Mouse (Mus musculus): ENCODE results near the gene Tgm1. TPM values are rescaled to one million over a fixed set of nuclear protein-coding genes. Genes with fewer than 3 reads are reported as not detected.

The Tgm1 gene
- total RNA-seq, 2 experiments from 2014 or later = 0.85 to 0.96 TPM

GRCm38 (mm10) chr14:55681160-55682117 is 32.3 kb downstream of the Tgm1 start, which contains the start of gene Tinf2:
Gene Tinf2 (minus strand): TSS chr14:55681820.
- ATAC-seq (replicated peaks; ENCODE audit: low FRiP score, poor library complexity, severe bottlenecking) = peak; percentile 94

- ATAC-seq (replicated peaks; ENCODE audit: low FRiP score, poor library complexity, severe bottlenecking) = no peak
Observed at GRCm38 (mm10) chr14:55677615-55678014, 36.1 kb downstream of the Tgm1 start.

GRCm38 (mm10) chr14:55672741-55673060 is 41.0 kb downstream of the Tgm1 start:
- no peak for ATAC-seq (replicated peaks; ENCODE audit: low FRiP score, poor library complexity, severe bottlenecking)

- ATAC-seq (replicated peaks; ENCODE audit: low FRiP score, poor library complexity, severe bottlenecking) = peak; percentile 98
Observed at GRCm38 (mm10) chr14:55671833-55672740, 41.6 kb downstream of the Tgm1 start, which contains the start of the genes Gmpr2 and Nedd8. Gene Gmpr2 (plus strand): TSS chr14:55671941. Gene Nedd8 (minus strand): TSS chr14:55672124.

- ATAC-seq (replicated peaks; ENCODE audit: low FRiP score, poor library complexity, severe bottlenecking) = peak; percentile 32
Observed at GRCm38 (mm10) chr14:55671486-55671832, 42.3 kb downstream of the Tgm1 start.

- no peak; the same call in 1 of the 2 replicates for ATAC-seq (replicated peaks; ENCODE audit: low FRiP score, poor library complexity, severe bottlenecking)
Observed at GRCm38 (mm10) chr14:55660636-55661035, 53.1 kb downstream of the Tgm1 start.

- peak; percentile 98 for ATAC-seq (replicated peaks; ENCODE audit: low FRiP score, poor library complexity, severe bottlenecking)
Observed at GRCm38 (mm10) chr14:55659960-55660573, 53.7 kb downstream of the Tgm1 start, which contains the start of gene Mdp1. Gene Mdp1 (minus strand): TSS chr14:55660508.

- ATAC-seq (replicated peaks; ENCODE audit: low FRiP score, poor library complexity, severe bottlenecking) = no peak
Observed at GRCm38 (mm10) chr14:55658011-55658410, 55.7 kb downstream of the Tgm1 start.

GRCm38 (mm10) chr14:55656935-55657334 is 56.8 kb downstream of the Tgm1 start:
- no peak for ATAC-seq (replicated peaks; ENCODE audit: low FRiP score, poor library complexity, severe bottlenecking)

GRCm38 (mm10) chr14:55651528-55651927 is 62.2 kb downstream of the Tgm1 start:
- no peak for ATAC-seq (replicated peaks; ENCODE audit: low FRiP score, poor library complexity, severe bottlenecking)

Other genes starting within 250 kb of the Tgm1 start
Only the 30 nearest of the 37 such genes appear.
- gene Pck2, start 173.7 kb downstream of the Tgm1 start, total RNA-seq (2015; ENCODE audit: low replicate concordance) = 20.4 and 28.6 TPM in 2 replicates
- gene Pck2, start 173.7 kb downstream of the Tgm1 start, total RNA-seq (2017; ENCODE audit: low replicate concordance) = 60.3 and 66.5 TPM in 2 replicates
- gene Dcaf11, start 153.9 kb downstream of the Tgm1 start, total RNA-seq (2015; ENCODE audit: low replicate concordance) = 18.2 and 21.9 TPM in 2 replicates
- 46.2 and 54.9 TPM in 2 replicates for gene Dcaf11, start 153.9 kb downstream of the Tgm1 start, total RNA-seq (2017; ENCODE audit: low replicate concordance)
- not detected in 2 replicates for gene A730061H03Rik, start 153.5 kb downstream of the Tgm1 start, total RNA-seq (2015; ENCODE audit: low replicate concordance)
- 4.8 TPM in 1 of 2 replicates, not detected in the other for gene A730061H03Rik, start 153.5 kb downstream of the Tgm1 start, total RNA-seq (2017; ENCODE audit: low replicate concordance)
- not detected in 2 replicates for gene Fitm1, start 138.3 kb downstream of the Tgm1 start, total RNA-seq (2015; ENCODE audit: low replicate concordance)
- gene Fitm1, start 138.3 kb downstream of the Tgm1 start, total RNA-seq (2017; ENCODE audit: low replicate concordance) = not detected in 2 replicates
- 271 and 301 TPM in 2 replicates for gene Psme1, start 135.8 kb downstream of the Tgm1 start, total RNA-seq (2015; ENCODE audit: low replicate concordance)
- 107 and 147 TPM in 2 replicates for gene Psme1, start 135.8 kb downstream of the Tgm1 start, total RNA-seq (2017; ENCODE audit: low replicate concordance)
- gene Emc9, start 128.6 kb downstream of the Tgm1 start, total RNA-seq (2015; ENCODE audit: low replicate concordance) = 10.9 TPM in 1 of 2 replicates, not detected in the other
- gene Emc9, start 128.6 kb downstream of the Tgm1 start, total RNA-seq (2017; ENCODE audit: low replicate concordance) = 2.6 and 3.6 TPM in 2 replicates
- gene Psme2, start 122.8 kb downstream of the Tgm1 start, total RNA-seq (2015; ENCODE audit: low replicate concordance) = 74.0 and 102 TPM in 2 replicates
- 83.1 and 86.1 TPM in 2 replicates for gene Psme2, start 122.8 kb downstream of the Tgm1 start, total RNA-seq (2017; ENCODE audit: low replicate concordance)
- gene Rnf31, start 122.2 kb downstream of the Tgm1 start, total RNA-seq (2015; ENCODE audit: low replicate concordance) = 6.5 and 9.4 TPM in 2 replicates
- 7.1 and 8.9 TPM in 2 replicates for gene Rnf31, start 122.2 kb downstream of the Tgm1 start, total RNA-seq (2017; ENCODE audit: low replicate concordance)
- 65.1 and 69.8 TPM in 2 replicates for gene Irf9, start 110.4 kb downstream of the Tgm1 start, total RNA-seq (2015; ENCODE audit: low replicate concordance)
- 104 and 106 TPM in 2 replicates for gene Irf9, start 110.4 kb downstream of the Tgm1 start, total RNA-seq (2017; ENCODE audit: low replicate concordance)
- 1.7 TPM in 1 of 2 replicates, not detected in the other for gene Rec8, start 95.9 kb downstream of the Tgm1 start, total RNA-seq (2015; ENCODE audit: low replicate concordance)
- 0.84 and 2.2 TPM in 2 replicates for gene Rec8, start 95.9 kb downstream of the Tgm1 start, total RNA-seq (2017; ENCODE audit: low replicate concordance)
- gene Ipo4, start 78.0 kb downstream of the Tgm1 start, total RNA-seq (2015; ENCODE audit: low replicate concordance) = 3.7 and 29.7 TPM in 2 replicates
- 7.0 and 13.8 TPM in 2 replicates for gene Ipo4, start 78.0 kb downstream of the Tgm1 start, total RNA-seq (2017; ENCODE audit: low replicate concordance)
- 0.96 and 5.4 TPM in 2 replicates for gene Gm49378, start 76.0 kb downstream of the Tgm1 start, total RNA-seq (2015; ENCODE audit: low replicate concordance)
- 5.4 TPM in 1 of 2 replicates, not detected in the other for gene Gm49378, start 76.0 kb downstream of the Tgm1 start, total RNA-seq (2017; ENCODE audit: low replicate concordance)
- gene Tm9sf1, start 70.1 kb downstream of the Tgm1 start, total RNA-seq (2015; ENCODE audit: low replicate concordance) = 9.6 and 14.2 TPM in 2 replicates
- gene Tm9sf1, start 70.1 kb downstream of the Tgm1 start, total RNA-seq (2017; ENCODE audit: low replicate concordance) = 12.0 and 20.5 TPM in 2 replicates
- 0.84 TPM in 1 of 2 replicates, not detected in the other for gene Tssk4, start 63.7 kb downstream of the Tgm1 start, total RNA-seq (2015; ENCODE audit: low replicate concordance)
- 0.28 and 0.68 TPM in 2 replicates for gene Tssk4, start 63.7 kb downstream of the Tgm1 start, total RNA-seq (2017; ENCODE audit: low replicate concordance)
- 4.6 and 10.4 TPM in 2 replicates for gene Mdp1, start 53.4 kb downstream of the Tgm1 start, total RNA-seq (2015; ENCODE audit: low replicate concordance)
- gene Mdp1, start 53.4 kb downstream of the Tgm1 start, total RNA-seq (2017; ENCODE audit: low replicate concordance) = 7.1 and 8.4 TPM in 2 replicates
- gene Gmpr2, start 42.0 kb downstream of the Tgm1 start, total RNA-seq (2015; ENCODE audit: low replicate concordance) = 1.5 and 2.7 TPM in 2 replicates
- 6.9 and 8.5 TPM in 2 replicates for gene Gmpr2, start 42.0 kb downstream of the Tgm1 start, total RNA-seq (2017; ENCODE audit: low replicate concordance)
- 89.5 and 91.3 TPM in 2 replicates for gene Nedd8, start 41.8 kb downstream of the Tgm1 start, total RNA-seq (2015; ENCODE audit: low replicate concordance)
- gene Nedd8, start 41.8 kb downstream of the Tgm1 start, total RNA-seq (2017; ENCODE audit: low replicate concordance) = 66.5 and 67.1 TPM in 2 replicates
- gene Tinf2, start 32.1 kb downstream of the Tgm1 start, total RNA-seq (2015; ENCODE audit: low replicate concordance) = 7.7 and 10.2 TPM in 2 replicates
- 12.9 and 13.1 TPM in 2 replicates for gene Tinf2, start 32.1 kb downstream of the Tgm1 start, total RNA-seq (2017; ENCODE audit: low replicate concordance)
- 2.3 and 5.4 TPM in 2 replicates for gene Rabggta, start 8.3 kb upstream of the Tgm1 start, total RNA-seq (2015; ENCODE audit: low replicate concordance)
- 2.1 and 2.2 TPM in 2 replicates for gene Rabggta, start 8.3 kb upstream of the Tgm1 start, total RNA-seq (2017; ENCODE audit: low replicate concordance)
- 22.4 and 27.1 TPM in 2 replicates for gene Dhrs1, start 31.8 kb upstream of the Tgm1 start, total RNA-seq (2015; ENCODE audit: low replicate concordance)
- gene Dhrs1, start 31.8 kb upstream of the Tgm1 start, total RNA-seq (2017; ENCODE audit: low replicate concordance) = 3.9 and 14.9 TPM in 2 replicates
- gene Nop9, start 31.8 kb upstream of the Tgm1 start, total RNA-seq (2015; ENCODE audit: low replicate concordance) = 6.5 and 11.3 TPM in 2 replicates
- gene Nop9, start 31.8 kb upstream of the Tgm1 start, total RNA-seq (2017; ENCODE audit: low replicate concordance) = 3.7 and 3.9 TPM in 2 replicates
- 2.1 TPM in 1 of 2 replicates, not detected in the other for gene Cideb, start 44.5 kb upstream of the Tgm1 start, total RNA-seq (2015; ENCODE audit: low replicate concordance)
- 0.94 TPM in 1 of 2 replicates, not detected in the other for gene Cideb, start 44.5 kb upstream of the Tgm1 start, total RNA-seq (2017; ENCODE audit: low replicate concordance)
- gene Ltb4r2, start 47.5 kb upstream of the Tgm1 start, total RNA-seq (2015; ENCODE audit: low replicate concordance) = not detected in 2 replicates
- gene Ltb4r2, start 47.5 kb upstream of the Tgm1 start, total RNA-seq (2017; ENCODE audit: low replicate concordance) = 0.14 TPM in 1 of 2 replicates, not detected in the other
- gene Ltb4r1, start 52.0 kb upstream of the Tgm1 start, total RNA-seq (2015; ENCODE audit: low replicate concordance) = 6.3 and 14.8 TPM in 2 replicates
- gene Ltb4r1, start 52.0 kb upstream of the Tgm1 start, total RNA-seq (2017; ENCODE audit: low replicate concordance) = 9.3 and 21.8 TPM in 2 replicates
- not detected in 2 replicates for gene Adcy4, start 70.2 kb upstream of the Tgm1 start, total RNA-seq (2015; ENCODE audit: low replicate concordance)
- not detected in 2 replicates for gene Adcy4, start 70.2 kb upstream of the Tgm1 start, total RNA-seq (2017; ENCODE audit: low replicate concordance)
- gene Ripk3, start 74.9 kb upstream of the Tgm1 start, total RNA-seq (2015; ENCODE audit: low replicate concordance) = 17.1 and 22.6 TPM in 2 replicates
- 6.7 and 7.2 TPM in 2 replicates for gene Ripk3, start 74.9 kb upstream of the Tgm1 start, total RNA-seq (2017; ENCODE audit: low replicate concordance)
- not detected in 2 replicates for gene Nfatc4, start 109.2 kb upstream of the Tgm1 start, total RNA-seq (2015; ENCODE audit: low replicate concordance)
- not detected in 2 replicates for gene Nfatc4, start 109.2 kb upstream of the Tgm1 start, total RNA-seq (2017; ENCODE audit: low replicate concordance)
- 0.38 and 0.84 TPM in 2 replicates for gene Nynrin, start 140.1 kb upstream of the Tgm1 start, total RNA-seq (2015; ENCODE audit: low replicate concordance)
- gene Nynrin, start 140.1 kb upstream of the Tgm1 start, total RNA-seq (2017; ENCODE audit: low replicate concordance) = 0.42 and 0.77 TPM in 2 replicates
- not detected in 2 replicates for gene Cbln3, start 170.5 kb upstream of the Tgm1 start, total RNA-seq (2015; ENCODE audit: low replicate concordance)
- 0.14 TPM in 1 of 2 replicates, not detected in the other for gene Cbln3, start 170.5 kb upstream of the Tgm1 start, total RNA-seq (2017; ENCODE audit: low replicate concordance)
- 30.7 and 36.4 TPM in 2 replicates for gene Khnyn, start 171.0 kb upstream of the Tgm1 start, total RNA-seq (2015; ENCODE audit: low replicate concordance)
- 122 and 126 TPM in 2 replicates for gene Khnyn, start 171.0 kb upstream of the Tgm1 start, total RNA-seq (2017; ENCODE audit: low replicate concordance)

All from erythroblast, adult 5-6 weeks (primary cell).